Mouse (Mus musculus): Measurements from ENCODE around the gene D6Ertd527e. TPM values are rescaled to one million over a fixed set of nuclear protein-coding genes. Genes with fewer than 3 reads are reported as not detected.

Gene D6Ertd527e
- polyA plus RNA-seq, 1 experiment = 0.09 TPM

DNA sequence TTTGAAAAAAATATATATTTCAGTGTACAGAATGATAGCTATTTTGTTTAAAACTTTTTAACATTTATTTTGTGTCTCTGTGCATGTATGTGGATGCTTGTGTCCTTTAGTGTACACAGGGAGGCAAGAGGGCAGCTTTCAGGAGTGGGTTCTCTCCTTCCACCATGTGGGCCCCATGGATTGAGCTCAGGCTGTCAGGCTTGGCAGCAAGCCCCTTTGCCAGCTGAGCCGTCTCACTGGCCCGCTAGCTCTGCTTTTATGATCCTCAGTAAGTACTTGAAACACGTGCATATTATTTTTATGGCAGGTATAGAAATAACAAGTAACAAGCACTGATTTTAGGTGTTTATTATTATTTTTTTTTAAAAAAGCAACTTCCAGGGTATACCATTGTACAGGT lies 29.0 kb downstream of the D6Ertd527e start:
- Histone ChIP-seq H3K4me3 (ENCODE audit: insufficient read depth, low read depth, low read length) (no peak overlapping the region), H3K4me1 (ENCODE audit: control insufficient read depth, insufficient read depth, low read length) (no peaks in the 10 kb centered on the region), H3K27me3 (replicated peaks; ENCODE audit: control insufficient read depth, insufficient read depth, low read length) (no peaks in the 10 kb centered on the region), H3K36me3 (ENCODE audit: control insufficient read depth, insufficient read depth, low read length) (no peaks in the 10 kb centered on the region), H3K27ac (ENCODE audit: insufficient read depth, low read depth, low read length) (no peak overlapping the region)
- DNase-seq = no peak
- TF ChIP-seq POLR2A (IDR thresholded peaks at IDR 0.05; ENCODE audit: low read depth, low read length) = no peak
- no peak for TF ChIP-seq CTCF (conservative IDR thresholded peaks at IDR 0.05; ENCODE audit: insufficient read depth, insufficient read length, low read depth, low read length)
- 89% methylated on average over 3 of the region's 3 CpGs for WGBS

GRCm38 (mm10) chr6:87133966-87134546 lies 29.5 kb downstream of the D6Ertd527e start:
- H3K4me3 ChIP-seq (ENCODE audit: insufficient read depth, low read depth, low read length) = no peak overlapping the region
- TF ChIP-seq CTCF (conservative IDR thresholded peaks at IDR 0.05; ENCODE audit: insufficient read depth, insufficient read length, low read depth, low read length) = no peak
- no peak for TF ChIP-seq POLR2A (IDR thresholded peaks at IDR 0.05; ENCODE audit: low read depth, low read length)
- no peak for DNase-seq
- H3K27me3 ChIP-seq (replicated peaks; ENCODE audit: control insufficient read depth, insufficient read depth, low read length) = no peaks in the 10 kb centered on the region
- WGBS = 86% methylated on average over 12 of the region's 12 CpGs
- no peaks in the 10 kb centered on the region for H3K4me1 ChIP-seq (ENCODE audit: control insufficient read depth, insufficient read depth, low read length)
- H3K27ac ChIP-seq (ENCODE audit: insufficient read depth, low read depth, low read length) = no peak overlapping the region
- H3K36me3 ChIP-seq (ENCODE audit: control insufficient read depth, insufficient read depth, low read length) = no peaks in the 10 kb centered on the region

- no peak overlapping the region for H3K27ac ChIP-seq (ENCODE audit: insufficient read depth, low read depth, low read length)
- no peaks in the 10 kb centered on the region for H3K27me3 ChIP-seq (replicated peaks; ENCODE audit: control insufficient read depth, insufficient read depth, low read length)
- DNase-seq = no peak
- no peak overlapping the region for H3K4me3 ChIP-seq (ENCODE audit: insufficient read depth, low read depth, low read length)
- TF ChIP-seq CTCF (conservative IDR thresholded peaks at IDR 0.05; ENCODE audit: insufficient read depth, insufficient read length, low read depth, low read length) = no peak
- TF ChIP-seq POLR2A (IDR thresholded peaks at IDR 0.05; ENCODE audit: low read depth, low read length) = no peak
- 93% methylated on average over 5 of the region's 5 CpGs for WGBS
- no peaks in the 10 kb centered on the region for H3K36me3 ChIP-seq (ENCODE audit: control insufficient read depth, insufficient read depth, low read length)
- no peaks in the 10 kb centered on the region for H3K4me1 ChIP-seq (ENCODE audit: control insufficient read depth, insufficient read depth, low read length)
Observed at GRCm38 (mm10) chr6:87138479-87138878, 33.9 kb downstream of the D6Ertd527e start.

DNA sequence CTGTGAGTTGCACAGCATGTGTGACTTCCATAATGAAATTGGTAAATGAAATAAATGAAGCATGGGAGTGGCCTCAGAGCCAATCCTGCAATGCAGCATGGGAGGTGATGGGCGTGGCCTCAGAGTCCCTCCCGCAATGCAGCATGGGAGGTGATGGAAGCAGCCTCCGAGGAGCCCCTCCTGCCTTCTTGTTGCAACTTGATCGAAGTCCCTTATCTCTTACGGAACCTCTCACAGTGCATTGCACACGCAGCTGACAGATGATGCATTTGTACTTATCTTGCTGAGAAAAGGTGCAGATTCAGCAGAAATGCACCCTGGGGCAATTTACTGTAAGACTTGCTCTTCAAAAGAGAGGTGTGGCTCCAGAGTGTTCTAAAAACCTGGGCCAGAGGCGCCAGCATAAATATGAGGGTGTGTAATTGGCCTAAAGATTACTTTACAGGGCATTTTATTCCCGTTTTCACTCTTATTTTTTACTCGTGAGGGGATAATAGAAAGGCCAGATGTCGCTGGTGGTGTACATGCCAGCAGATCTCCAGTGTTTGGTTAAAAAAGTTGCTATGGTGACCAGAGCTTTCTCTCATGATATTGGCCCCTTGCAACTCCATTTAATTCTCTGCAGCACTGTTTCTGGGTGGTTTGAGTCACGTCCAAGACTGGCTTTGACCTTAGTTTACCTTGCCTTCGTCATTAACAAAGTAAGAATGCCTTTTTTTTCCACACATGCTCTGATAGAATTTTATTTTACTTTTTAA lies 35.4 kb downstream of the D6Ertd527e start:
- WGBS = 87% methylated on average over 12 of the region's 12 CpGs
- H3K4me1 ChIP-seq (ENCODE audit: control insufficient read depth, insufficient read depth, low read length) = no peaks in the 10 kb centered on the region
- DNase-seq = no peak

GRCm38 (mm10) chr6:87142239-87142638 lies 37.7 kb downstream of the D6Ertd527e start:
- 77% methylated on average over 5 of the region's 5 CpGs for WGBS
- no peak for DNase-seq
- TF ChIP-seq CTCF (conservative IDR thresholded peaks at IDR 0.05; ENCODE audit: insufficient read depth, insufficient read length, low read depth, low read length) (no peak), POLR2A (IDR thresholded peaks at IDR 0.05; ENCODE audit: low read depth, low read length) (no peak)
- no peaks in the 10 kb centered on the region for H3K4me1 ChIP-seq (ENCODE audit: control insufficient read depth, insufficient read depth, low read length)
- H3K4me3 ChIP-seq (ENCODE audit: insufficient read depth, low read depth, low read length) = no peak overlapping the region
- no peak overlapping the region for H3K27ac ChIP-seq (ENCODE audit: insufficient read depth, low read depth, low read length)
- no peaks in the 10 kb centered on the region for H3K36me3 ChIP-seq (ENCODE audit: control insufficient read depth, insufficient read depth, low read length)
- H3K27me3 ChIP-seq (replicated peaks; ENCODE audit: control insufficient read depth, insufficient read depth, low read length) = no peaks in the 10 kb centered on the region

More for the DNA sequence above, 35.4 kb downstream of the D6Ertd527e start:
- Histone ChIP-seq H3K36me3 (ENCODE audit: control insufficient read depth, insufficient read depth, low read length) (no peaks in the 10 kb centered on the region), H3K27ac (ENCODE audit: insufficient read depth, low read depth, low read length) (no peak overlapping the region), H3K4me3 (ENCODE audit: insufficient read depth, low read depth, low read length) (no peak overlapping the region), H3K27me3 (replicated peaks; ENCODE audit: control insufficient read depth, insufficient read depth, low read length) (no peaks in the 10 kb centered on the region)
- no peak for TF ChIP-seq POLR2A (IDR thresholded peaks at IDR 0.05; ENCODE audit: low read depth, low read length)
- TF ChIP-seq CTCF (conservative IDR thresholded peaks at IDR 0.05; ENCODE audit: insufficient read depth, insufficient read length, low read depth, low read length) = no peak

DNA sequence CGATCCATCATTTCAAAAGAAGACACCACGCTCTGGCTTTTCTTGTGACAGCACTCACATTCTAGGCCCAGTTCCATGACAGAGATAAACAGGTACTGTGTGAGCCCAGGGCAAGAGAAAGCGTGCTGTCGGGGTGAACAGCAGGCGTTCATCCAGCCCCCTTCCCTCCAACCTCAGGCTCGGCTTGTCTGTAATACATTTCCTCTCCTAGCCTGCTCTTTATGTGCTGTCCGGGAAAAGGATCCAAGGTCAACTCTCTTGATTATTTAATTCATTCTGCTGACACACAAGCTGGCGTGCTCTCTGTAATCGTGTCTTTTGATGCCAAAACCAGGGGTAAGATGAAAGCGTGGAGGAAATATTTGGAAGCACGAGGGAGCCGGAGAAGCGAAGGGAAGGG lies 39.0 kb downstream of the D6Ertd527e start:
- Histone ChIP-seq H3K4me1 (ENCODE audit: control insufficient read depth, insufficient read depth, low read length) (no peaks in the 10 kb centered on the region), H3K27me3 (replicated peaks; ENCODE audit: control insufficient read depth, insufficient read depth, low read length) (no peaks in the 10 kb centered on the region), H3K27ac (ENCODE audit: insufficient read depth, low read depth, low read length) (no peak overlapping the region), H3K4me3 (ENCODE audit: insufficient read depth, low read depth, low read length) (no peak overlapping the region), H3K36me3 (ENCODE audit: control insufficient read depth, insufficient read depth, low read length) (no peaks in the 10 kb centered on the region)
- 60% methylated on average over 13 of the region's 13 CpGs for WGBS
- no peak for DNase-seq
- TF ChIP-seq POLR2A (IDR thresholded peaks at IDR 0.05; ENCODE audit: low read depth, low read length) (no peak), CTCF (conservative IDR thresholded peaks at IDR 0.05; ENCODE audit: insufficient read depth, insufficient read length, low read depth, low read length) (no peak)

- Histone ChIP-seq H3K27ac (ENCODE audit: insufficient read depth, low read depth, low read length) (no peak overlapping the region), H3K36me3 (ENCODE audit: control insufficient read depth, insufficient read depth, low read length) (no peaks in the 10 kb centered on the region), H3K4me3 (ENCODE audit: insufficient read depth, low read depth, low read length) (no peak overlapping the region), H3K4me1 (ENCODE audit: control insufficient read depth, insufficient read depth, low read length) (no peaks in the 10 kb centered on the region), H3K27me3 (replicated peaks; ENCODE audit: control insufficient read depth, insufficient read depth, low read length) (no peaks in the 10 kb centered on the region)
- no peak for TF ChIP-seq CTCF (conservative IDR thresholded peaks at IDR 0.05; ENCODE audit: insufficient read depth, insufficient read length, low read depth, low read length)
- 65% methylated on average over 3 of the region's 3 CpGs for WGBS
- DNase-seq = no peak
Observed at GRCm38 (mm10) chr6:87147921-87148320, 43.4 kb downstream of the D6Ertd527e start.
